Mouse (Mus musculus) T-helper 1 cell (primary cell): ENCODE data around the gene I830077J02Rik.

ENCODE experiments used
- in situ Hi-C: fragments of 300-600 bp; cut with MboI, MseI; formaldehyde crosslinking; loops from one replicate; pipeline ENCODE4 v1.15.1; 2025; ENCODE audit warnings: high pct_unique_total_duplicates

I830077J02Rik gene

GRCm38 (mm10) chr3:105918355-105918745, 14.1 kb downstream of the I830077J02Rik start:
- in situ Hi-C loops: loop anchor here (10.0 kb wide), 1 partner anchor 484 kb away; no protein-coding TSS in a partner anchor

GRCm38 (mm10) chr3:105917656-105918354, 14.7 kb downstream of the I830077J02Rik start:
- in situ Hi-C loops: loop anchor here (10.0 kb wide), 1 partner anchor 483 kb away; no protein-coding TSS in a partner anchor

GRCm38 (mm10) chr3:105916455-105916854, 16.0 kb downstream of the I830077J02Rik start:
- in situ Hi-C loops: loop anchor here (10.0 kb wide), 1 partner anchor 482 kb away; no protein-coding TSS in a partner anchor

- in situ Hi-C loops: loop anchor here (10.0 kb wide), 1 partner anchor 480 kb away; no protein-coding TSS in a partner anchor
Measured at GRCm38 (mm10) chr3:105915281-105915680, 17.2 kb downstream of the I830077J02Rik start.

GRCm38 (mm10) chr3:105913839-105914681, 18.4 kb downstream of the I830077J02Rik start:
- in situ Hi-C loops: loop anchor here (10.0 kb wide), 1 partner anchor 479 kb away; no protein-coding TSS in a partner anchor

GRCm38 (mm10) chr3:105912097-105912880, 20.2 kb downstream of the I830077J02Rik start:
- in situ Hi-C loops: loop anchor here (10.0 kb wide), 1 partner anchor 477 kb away; no protein-coding TSS in a partner anchor

GRCm38 (mm10) chr3:105910519-105911190, 21.8 kb downstream of the I830077J02Rik start:
- in situ Hi-C loops: loop anchor here (10.0 kb wide), 1 partner anchor 476 kb away; no protein-coding TSS in a partner anchor

- in situ Hi-C loops: no loop called here
Measured at GRCm38 (mm10) chr3:105908976-105909375, 23.5 kb downstream of the I830077J02Rik start.

- in situ Hi-C loops: no loop called here
Measured at GRCm38 (mm10) chr3:105907956-105908655, 24.4 kb downstream of the I830077J02Rik start.

- in situ Hi-C loops: no loop called here
Measured at GRCm38 (mm10) chr3:105904721-105905120, 27.7 kb downstream of the I830077J02Rik start.

GRCm38 (mm10) chr3:105904213-105904612, 28.3 kb downstream of the I830077J02Rik start:
- in situ Hi-C loops: no loop called here

- in situ Hi-C loops: no loop called here
Measured at GRCm38 (mm10) chr3:105901468-105901867, 31.0 kb downstream of the I830077J02Rik start.

- in situ Hi-C loops: no loop called here
Measured at GRCm38 (mm10) chr3:105900716-105901115, 31.7 kb downstream of the I830077J02Rik start.

- in situ Hi-C loops: no loop called here
Measured at GRCm38 (mm10) chr3:105900266-105900665, 32.2 kb downstream of the I830077J02Rik start.

GRCm38 (mm10) chr3:105899394-105900147, 32.9 kb downstream of the I830077J02Rik start:
- in situ Hi-C loops: loop anchor here (5.0 to 25.0 kb wide), 4 partner anchors 95 to 762 kb away; partner anchors contain the start of gene Rap1a

- in situ Hi-C loops: loop anchor here (5.0 to 25.0 kb wide), 4 partner anchors 94 to 762 kb away; partner anchors contain the start of gene Rap1a
Measured at GRCm38 (mm10) chr3:105898861-105899260, 33.6 kb downstream of the I830077J02Rik start.

- in situ Hi-C loops: loop anchor here (5.0 to 25.0 kb wide), 4 partner anchors 94 to 761 kb away; partner anchors contain the start of gene Rap1a
Measured at GRCm38 (mm10) chr3:105898325-105898724, 34.1 kb downstream of the I830077J02Rik start.

- in situ Hi-C loops: loop anchor here (5.0 to 25.0 kb wide), 4 partner anchors 92 to 760 kb away; partner anchors contain the start of gene Rap1a
Measured at GRCm38 (mm10) chr3:105896811-105897210, 35.7 kb downstream of the I830077J02Rik start.
